Comparison of ENCODE assay signal across 8 mouse cellular contexts in the genomic region with DNA sequence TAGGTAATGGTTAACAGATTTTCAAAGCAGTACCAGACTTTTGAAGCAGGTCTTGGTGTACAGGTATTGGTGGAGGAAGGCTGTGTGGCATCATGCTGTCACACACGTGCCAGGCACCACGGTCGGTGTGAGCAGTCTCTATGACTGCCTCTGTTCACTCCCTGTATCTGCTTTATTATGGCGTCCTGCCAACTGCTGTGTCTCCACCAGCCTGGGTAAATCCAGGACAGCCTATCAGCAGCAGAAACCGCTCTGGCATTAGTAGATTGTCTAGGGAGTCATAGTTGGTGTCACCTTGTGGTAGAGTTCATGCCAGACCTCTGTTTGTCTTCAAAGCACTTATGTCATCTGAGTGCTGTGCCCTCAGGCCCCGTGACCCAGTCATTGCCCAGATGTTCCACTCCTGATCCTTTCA. TPM values are rescaled to one million over a fixed set of nuclear protein-coding genes. Genes with fewer than 3 reads are reported as not detected.
DNase-seq lines count a peak whose midpoint lies in the region; ATAC-seq and TF ChIP-seq lines count a peak whose summit lies in the region.

No protein-coding gene starts in this region.

- H3K27ac ChIP-seq in layer of hippocampus, adult 2 months = peak overlapping the region; percentile 65; the same call in 1 of the 2 replicates

- ATAC-seq in megakaryocyte-erythroid progenitor cell, adult 5-6 weeks (replicated peaks; ENCODE audit: low FRiP score, low TSS enrichment, poor library complexity, severe bottlenecking) = peak; percentile 93

- TF ChIP-seq CTCF in layer of hippocampus, adult 2 months (conservative IDR thresholded peaks at IDR 0.05) = no peak

- no peak for DNase-seq in layer of hippocampus, adult 2 months (ENCODE audit: low spot score in 2 of 2)
- DNase-seq in layer of hippocampus, adult 9-10 months (ENCODE audit: low spot score) = no peak
- peak; percentile 72 to 83 for DNase-seq in heart, adult 9 months (ENCODE audit: low spot score in 2 of 2)
- DNase-seq in kidney, adult 8-10 months = peak; percentile 33 to 72
- DNase-seq in testis, postnatal 10 days (ENCODE audit: low spot score) = no peak
- DNase-seq in layer of hippocampus, postnatal 25 days (ENCODE audit: extremely low spot score in 1 of 2, low spot score in 1 of 2) = no peak
- no peak for DNase-seq in ovary, postnatal 14 days (ENCODE audit: low spot score)

- H3K4me3 ChIP-seq in layer of hippocampus, adult 2 months = no peak overlapping the region

RNA-seq across cellular contexts. Expression of gene Acot7, which starts 34.2 kb away (rescaled TPM):
- total RNA-seq in layer of hippocampus, adult 2 months (2021) = 100 to 1,000 TPM; 306 to 335 TPM
- 33.8 and 42.9 TPM in 2 replicates for total RNA-seq in megakaryocyte-erythroid progenitor cell, adult 5-6 weeks (2014; fragmentation: Nextera tagmentation)
- 25.3 and 38.1 TPM in 2 replicates for total RNA-seq in megakaryocyte-erythroid progenitor cell, adult 5-6 weeks (2017)
- 100 to 1,000 TPM; 318 to 353 TPM for total RNA-seq in layer of hippocampus, postnatal 25 days (2021)

RNA-seq across cellular contexts. Expression of gene Hes2, which starts 53.4 kb away (rescaled TPM):
- total RNA-seq in layer of hippocampus, adult 2 months (2021) = not detected
- total RNA-seq in megakaryocyte-erythroid progenitor cell, adult 5-6 weeks (2014; fragmentation: Nextera tagmentation) = 0.35 TPM in 1 of 2 replicates, not detected in the other
- not detected in 2 replicates for total RNA-seq in megakaryocyte-erythroid progenitor cell, adult 5-6 weeks (2017)
- total RNA-seq in layer of hippocampus, postnatal 25 days (2021) = not detected

RNA-seq across cellular contexts. Expression of gene Espn, which starts 59.9 kb away (rescaled TPM):
- total RNA-seq in layer of hippocampus, adult 2 months (2021) = 1 to 10 TPM; 1.2 to 1.9 TPM
- 2.9 and 5.7 TPM in 2 replicates for total RNA-seq in megakaryocyte-erythroid progenitor cell, adult 5-6 weeks (2014; fragmentation: Nextera tagmentation)
- total RNA-seq in megakaryocyte-erythroid progenitor cell, adult 5-6 weeks (2017) = 2.2 and 3.1 TPM in 2 replicates
- 1 to 10 TPM; 1.3 to 1.4 TPM for total RNA-seq in layer of hippocampus, postnatal 25 days (2021)

Comparison
In these comparisons a context has a peak if more than half of its experiments do, and no peak if none do; other contexts are left out.
1. DNase-seq: peak in heart, adult 9 months (2 of 2) and kidney, adult 8-10 months (2 of 2); none in layer of hippocampus, adult 2 months (0 of 2), layer of hippocampus, adult 9-10 months (single experiment), testis, postnatal 10 days (single experiment), layer of hippocampus, postnatal 25 days (0 of 2) and ovary, postnatal 14 days (single experiment).
2. RNA of gene Acot7, which starts 34.2 kb away (total RNA-seq): 318 to 353 TPM in layer of hippocampus, postnatal 25 days and 306 to 335 TPM in layer of hippocampus, adult 2 months; 25.3 to 42.9 TPM in megakaryocyte-erythroid progenitor cell, adult 5-6 weeks; every median in the first group is over 4 times any median in the second.